Mouse (Mus musculus): ENCODE data around the gene Galnt7. TPM values are rescaled to one million over a fixed set of nuclear protein-coding genes. Genes with fewer than 3 reads are reported as not detected.

Gene Galnt7
- 7.5 and 8.6 TPM in 2 replicates for polyA plus RNA-seq (2016; fragmentation: Nextera tagmentation; extraction: Ambion mirVana)

- Histone ChIP-seq H3K9ac (peak within 1 kb of the TSS; percentile 93), H3K9me3 (replicated peaks) (no peaks in the 10 kb centered on the region), H3K27ac (ENCODE audit: poor library complexity, severe bottlenecking) (peak within 1 kb of the TSS; percentile 90), H3K4me1 (replicated peaks) (0 out of 2 replicates have a peak, but pooled peaks cover 4% of the 10 kb centered on the region), H3K27me3 (replicated peaks) (peaks cover 18% of the 10 kb centered on the region), H3K4me3 (peak within 1 kb of the TSS; percentile 94), H3K36me3 (no peaks in the 10 kb centered on the region), H3K4me2 (peak within 1 kb of the TSS; percentile 90)
- under 1% methylated on average over 69 of the region's 74 CpGs for WGBS
- peak; percentile 89 for ATAC-seq (ENCODE audit: insufficient number of reproducible peaks, low FRiP score)
Measured at GRCm38 (mm10) chr8:57652456-57653055, at the start of gene Galnt7. Gene Galnt7 (minus strand): TSS chr8:57653032.

GRCm38 (mm10) chr8:57688633-57689032, 35.8 kb upstream of the Galnt7 start:
- 77% methylated on average over 7 of the region's 7 CpGs for WGBS
- Histone ChIP-seq H3K9ac (no peak overlapping the region), H3K27ac (ENCODE audit: poor library complexity, severe bottlenecking) (no peak overlapping the region), H3K4me3 (no peak overlapping the region), H3K36me3 (no peaks in the 10 kb centered on the region), H3K4me2 (no peak overlapping the region), H3K9me3 (replicated peaks) (no peaks in the 10 kb centered on the region), H3K27me3 (replicated peaks) (no peaks in the 10 kb centered on the region), H3K4me1 (replicated peaks) (no peaks in the 10 kb centered on the region)
- no peak for ATAC-seq (ENCODE audit: insufficient number of reproducible peaks, low FRiP score)

DNA sequence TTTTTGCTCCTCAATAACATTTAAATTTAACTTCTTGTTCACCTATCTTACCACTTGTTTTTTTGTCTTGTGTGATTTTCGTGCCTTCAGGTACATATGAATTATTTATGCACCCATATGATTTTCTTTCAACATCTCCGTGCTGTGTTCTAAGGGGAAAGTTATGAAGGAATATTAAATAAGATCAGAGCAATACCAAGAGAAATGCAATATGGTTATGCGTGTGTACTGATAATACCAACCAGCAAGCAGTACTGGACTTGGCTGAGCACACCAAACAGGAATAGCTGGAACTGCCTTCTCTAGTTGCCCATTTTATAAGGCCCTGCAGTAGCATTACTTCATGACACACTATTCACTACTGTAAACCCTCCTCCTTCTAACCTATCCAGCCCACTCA, 33.0 kb upstream of the Galnt7 start:
- Histone ChIP-seq H3K9me3 (replicated peaks) (no peaks in the 10 kb centered on the region), H3K4me1 (replicated peaks) (no peaks in the 10 kb centered on the region), H3K4me3 (no peak overlapping the region), H3K36me3 (no peaks in the 10 kb centered on the region), H3K27ac (ENCODE audit: poor library complexity, severe bottlenecking) (no peak overlapping the region), H3K4me2 (no peak overlapping the region), H3K27me3 (replicated peaks) (no peaks in the 10 kb centered on the region), H3K9ac (no peak overlapping the region)
- 84% methylated on average over 3 of the region's 3 CpGs for WGBS
- no peak for ATAC-seq (ENCODE audit: insufficient number of reproducible peaks, low FRiP score)

GRCm38 (mm10) chr8:57680044-57680443, 27.2 kb upstream of the Galnt7 start:
- WGBS = 76% methylated on average over 5 of the region's 5 CpGs
- Histone ChIP-seq H3K27ac (ENCODE audit: poor library complexity, severe bottlenecking) (no peak overlapping the region), H3K9ac (no peak overlapping the region), H3K9me3 (replicated peaks) (no peaks in the 10 kb centered on the region), H3K4me3 (no peak overlapping the region), H3K36me3 (no peaks in the 10 kb centered on the region), H3K4me1 (replicated peaks) (no peaks in the 10 kb centered on the region), H3K4me2 (no peak overlapping the region), H3K27me3 (replicated peaks) (no peaks in the 10 kb centered on the region)
- no peak for ATAC-seq (ENCODE audit: insufficient number of reproducible peaks, low FRiP score)

DNA sequence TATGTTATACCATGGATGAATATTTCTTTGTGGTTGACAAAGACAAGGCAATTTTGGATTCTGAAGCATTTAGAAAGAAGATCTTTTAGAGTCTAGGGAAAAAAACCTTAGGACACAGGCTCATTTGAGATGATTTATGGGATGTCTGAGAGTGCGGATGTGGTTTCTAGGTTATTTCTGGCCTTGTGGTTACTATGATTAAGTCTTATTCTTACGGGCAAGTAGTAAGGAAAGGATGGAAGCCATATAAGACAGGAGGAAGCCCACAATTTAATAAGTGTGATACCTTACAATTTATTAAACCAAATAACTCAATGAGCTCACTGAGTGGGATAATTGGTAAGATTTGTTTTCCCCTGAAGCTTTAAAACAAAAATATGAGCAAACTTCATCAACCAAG, 11.3 kb upstream of the Galnt7 start:
- H3K9me3 ChIP-seq (replicated peaks) = no peaks in the 10 kb centered on the region
- H3K27ac ChIP-seq (ENCODE audit: poor library complexity, severe bottlenecking) = no peak overlapping the region
- ATAC-seq (ENCODE audit: insufficient number of reproducible peaks, low FRiP score) = no peak
- no peak overlapping the region for H3K4me2 ChIP-seq
- H3K27me3 ChIP-seq (replicated peaks) = no peaks in the 10 kb centered on the region
- no peak overlapping the region for H3K4me3 ChIP-seq
- no peaks in the 10 kb centered on the region for H3K4me1 ChIP-seq (replicated peaks)
- H3K9ac ChIP-seq = no peak overlapping the region
- H3K36me3 ChIP-seq = no peaks in the 10 kb centered on the region
- WGBS = 74% methylated on average over 2 of the region's 2 CpGs

GRCm38 (mm10) chr8:57660019-57660418, 7.2 kb upstream of the Galnt7 start:
- Histone ChIP-seq H3K4me3 (no peak overlapping the region), H3K4me1 (replicated peaks) (no peaks in the 10 kb centered on the region), H3K9me3 (replicated peaks) (no peaks in the 10 kb centered on the region), H3K27ac (ENCODE audit: poor library complexity, severe bottlenecking) (no peak overlapping the region), H3K9ac (no peak overlapping the region), H3K27me3 (replicated peaks) (no peaks in the 10 kb centered on the region), H3K4me2 (no peak overlapping the region), H3K36me3 (no peaks in the 10 kb centered on the region)
- 79% methylated on average over 2 of the region's 2 CpGs for WGBS
- ATAC-seq (ENCODE audit: insufficient number of reproducible peaks, low FRiP score) = no peak

DNA sequence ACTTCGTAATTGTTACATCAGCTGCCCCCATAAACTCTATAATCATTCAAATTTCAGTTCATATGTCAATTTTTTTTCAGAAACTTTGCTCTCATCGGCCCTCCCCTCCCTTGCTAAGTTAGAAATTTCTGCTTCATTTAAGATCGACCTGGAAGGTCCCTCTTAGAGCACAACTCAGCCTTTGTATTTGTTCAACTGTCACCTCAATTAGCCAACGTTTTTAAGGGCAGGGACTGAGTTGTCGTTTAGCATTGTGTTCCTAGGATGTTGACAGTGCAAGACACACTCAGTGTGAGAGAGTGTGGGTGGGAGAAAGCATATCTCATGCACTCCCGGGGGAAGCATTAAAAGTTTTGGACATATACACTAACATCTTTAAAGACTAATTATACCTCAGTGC, 3.6 kb upstream of the Galnt7 start:
- Histone ChIP-seq H3K27me3 (replicated peaks) (no peaks in the 10 kb centered on the region), H3K36me3 (no peaks in the 10 kb centered on the region), H3K9ac (no peak overlapping the region), H3K4me3 (no peak overlapping the region), H3K9me3 (replicated peaks) (no peaks in the 10 kb centered on the region), H3K4me2 (no peak overlapping the region), H3K4me1 (replicated peaks) (no peaks in the 10 kb centered on the region), H3K27ac (ENCODE audit: poor library complexity, severe bottlenecking) (no peak overlapping the region)
- 69% methylated on average over 6 of the region's 6 CpGs for WGBS
- ATAC-seq (ENCODE audit: insufficient number of reproducible peaks, low FRiP score) = no peak

DNA sequence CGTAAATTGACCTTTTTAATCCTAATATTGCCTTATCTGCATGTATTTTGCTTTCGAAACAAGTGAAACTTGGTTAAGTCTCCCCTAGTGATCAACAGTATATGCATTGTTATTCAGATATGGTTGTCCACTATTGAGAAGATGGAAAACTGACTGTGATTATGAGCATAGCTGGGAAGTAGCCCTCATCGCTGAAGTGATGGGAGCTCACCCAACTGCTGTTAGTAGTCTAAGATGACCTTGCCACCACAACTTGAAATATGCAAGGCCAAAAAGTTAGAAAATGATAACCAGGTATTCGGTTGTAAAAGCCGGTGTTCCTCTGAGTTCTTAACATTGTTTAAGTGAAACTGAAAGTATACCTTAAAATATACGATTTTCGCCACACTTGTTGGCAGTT, 1.3 kb upstream of the Galnt7 start:
- ATAC-seq (ENCODE audit: insufficient number of reproducible peaks, low FRiP score) = no peak
- WGBS = 87% methylated on average over 7 of the region's 7 CpGs
- Histone ChIP-seq H3K27ac (ENCODE audit: poor library complexity, severe bottlenecking) (no peak overlapping the region), H3K4me2 (peak overlapping the region; percentile 90; the same call in 1 of the 2 replicates), H3K27me3 (replicated peaks) (0 out of 2 replicates have a peak, but pooled peaks cover 6% of the 10 kb centered on the region), H3K36me3 (no peaks in the 10 kb centered on the region), H3K9ac (no peak overlapping the region), H3K4me3 (no peak overlapping the region), H3K4me1 (replicated peaks) (0 out of 2 replicates have a peak, but pooled peaks cover 2% of the 10 kb centered on the region), H3K9me3 (replicated peaks) (no peaks in the 10 kb centered on the region)

DNA sequence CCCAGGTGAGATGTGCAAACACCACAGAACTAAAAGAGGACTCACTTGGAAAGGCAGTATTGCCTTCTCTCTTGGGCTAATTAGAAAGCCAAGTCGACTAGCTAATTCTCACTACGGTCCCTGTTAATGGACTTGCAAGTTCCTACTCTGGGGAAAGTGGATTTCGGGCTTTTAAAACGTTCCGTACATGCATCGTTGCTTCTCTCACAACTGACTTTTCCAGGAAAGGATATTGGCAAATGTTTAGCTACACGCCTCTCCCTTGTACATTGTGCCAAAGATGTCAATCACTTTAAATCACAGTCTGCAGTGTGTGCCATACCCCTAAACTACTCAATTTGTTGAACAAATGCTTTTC, 915 bp upstream of the Galnt7 start:
- Histone ChIP-seq H3K36me3 (no peaks in the 10 kb centered on the region), H3K9ac (no peak overlapping the region), H3K4me1 (replicated peaks) (0 out of 2 replicates have a peak, but pooled peaks cover 2% of the 10 kb centered on the region), H3K4me2 (peak overlapping the region; percentile 90), H3K4me3 (peak overlapping the region; percentile 94), H3K27ac (ENCODE audit: poor library complexity, severe bottlenecking) (no peak overlapping the region), H3K9me3 (replicated peaks) (no peaks in the 10 kb centered on the region), H3K27me3 (replicated peaks) (0 out of 2 replicates have a peak, but pooled peaks cover 10% of the 10 kb centered on the region)
- 21% methylated on average over 7 of the region's 7 CpGs for WGBS
- no peak for ATAC-seq (ENCODE audit: insufficient number of reproducible peaks, low FRiP score)

DNA sequence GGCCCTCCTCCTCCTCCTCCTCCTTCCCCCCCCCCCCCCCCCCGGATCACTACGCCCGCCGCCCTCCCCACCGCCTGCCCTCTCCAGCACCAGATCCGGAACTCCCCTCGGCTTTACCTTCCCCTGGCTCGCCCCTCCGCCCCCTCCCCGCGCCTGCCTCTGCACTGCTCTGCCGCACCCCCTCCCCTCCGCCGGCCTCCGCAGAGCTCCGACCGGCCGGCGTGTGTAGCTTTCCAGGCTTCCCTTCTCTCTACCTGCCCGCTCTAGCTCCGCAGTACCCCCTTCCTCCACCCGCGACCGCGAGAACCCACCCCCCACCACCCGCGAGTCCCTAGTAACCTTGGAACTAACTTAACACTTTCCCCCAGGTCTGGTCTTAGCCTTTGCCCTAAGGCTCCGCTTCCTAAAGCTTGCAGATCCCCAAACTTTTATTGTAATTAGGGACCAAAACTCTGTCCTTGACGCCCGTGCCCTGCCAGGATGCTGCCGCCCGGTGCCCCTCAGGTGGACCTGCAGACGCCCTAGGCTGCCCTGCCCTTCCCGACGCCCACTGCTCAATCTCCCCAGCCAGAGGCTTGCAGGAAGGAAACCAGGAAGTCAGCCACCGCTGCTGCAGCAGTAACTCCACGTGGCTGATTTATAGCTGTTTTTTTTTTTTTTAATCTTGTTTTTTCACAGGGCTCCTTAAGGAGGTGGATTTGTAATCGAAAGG, 380 bp upstream of the Galnt7 start:
- Histone ChIP-seq H3K27me3 (replicated peaks) (peaks cover 12% of the 10 kb centered on the region), H3K4me2 (peak overlapping the region; percentile 90), H3K9ac (peak overlapping the region; percentile 93), H3K4me3 (peak overlapping the region; percentile 94), H3K36me3 (no peaks in the 10 kb centered on the region), H3K4me1 (replicated peaks) (0 out of 2 replicates have a peak, but pooled peaks cover 2% of the 10 kb centered on the region), H3K27ac (ENCODE audit: poor library complexity, severe bottlenecking) (peak overlapping the region; percentile 90), H3K9me3 (replicated peaks) (no peaks in the 10 kb centered on the region)
- ATAC-seq (ENCODE audit: insufficient number of reproducible peaks, low FRiP score) = peak; percentile 63
- WGBS = 1% methylated on average over 25 of the region's 38 CpGs

GRCm38 (mm10) chr8:57651689-57652455, 960 bp downstream of the Galnt7 start:
- Histone ChIP-seq H3K4me2 (peak overlapping the region; percentile 90), H3K27ac (ENCODE audit: poor library complexity, severe bottlenecking) (peak overlapping the region; percentile 90), H3K4me3 (peak overlapping the region; percentile 94), H3K27me3 (replicated peaks) (peaks cover 23% of the 10 kb centered on the region), H3K36me3 (no peaks in the 10 kb centered on the region), H3K9ac (peak overlapping the region; percentile 93), H3K9me3 (replicated peaks) (no peaks in the 10 kb centered on the region), H3K4me1 (replicated peaks) (0 out of 2 replicates have a peak, but pooled peaks cover 8% of the 10 kb centered on the region)
- WGBS = under 1% methylated on average over 90 of the region's 91 CpGs
- peak; percentile 86 for ATAC-seq (ENCODE audit: insufficient number of reproducible peaks, low FRiP score)
